Mouse (Mus musculus) small intestine, adult 2 months (tissue): Measurements from ENCODE around the gene Gm37240.

ENCODE experiments used
- CTCF ChIP-seq: fragments of 200-500 bp; IDR thresholded peaks from 2 replicates; pipeline ENCODE4 v1.5.1; 2012; ENCODE audit warnings: low read depth, mild to moderate bottlenecking, control low read depth, inconsistent platforms, low read length, moderate library complexity, mixed read lengths; ENCODE audit not compliant: insufficient replicate concordance, insufficient read length; ENCODE audit errors: extremely low read depth
- POLR2A ChIP-seq: fragments of 200-500 bp; IDR thresholded peaks from 2 replicates; pipeline ENCODE4 v1.6.1; 2012; ENCODE audit warnings: low read depth, mild to moderate bottlenecking, control low read depth, inconsistent platforms, low read length, moderate library complexity

DNA sequence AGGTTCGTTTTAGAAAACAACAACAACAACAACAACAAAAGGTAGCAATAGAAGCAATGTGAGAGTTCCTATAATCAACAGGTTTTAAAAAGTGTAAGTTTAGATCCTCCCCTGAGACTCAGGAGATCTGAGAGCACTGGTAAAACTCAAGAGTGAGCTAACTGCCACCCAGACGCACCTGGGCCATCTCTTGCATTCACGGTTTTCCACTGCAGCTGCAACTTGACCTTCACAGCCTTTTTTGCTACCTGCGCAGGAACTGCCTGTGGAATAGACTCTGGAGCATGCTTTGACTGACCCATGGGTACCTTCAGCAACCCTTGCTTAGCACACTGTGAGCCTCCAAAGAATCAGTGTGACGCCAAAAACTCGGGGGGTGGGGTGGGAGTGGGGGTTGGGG is 1157.5 kb downstream of the Gm37240 start:
- TF ChIP-seq CTCF (no peak), POLR2A (no peak)
